Mouse (Mus musculus) neutrophil, adult 5-6 weeks (primary cell): Measurements from ENCODE around the gene Nkx2-3. TPM values are rescaled to one million over a fixed set of nuclear protein-coding genes. Genes with fewer than 3 reads are reported as not detected.

Source experiments
- ATAC-seq: fragments of 151-379, 151-347 bp; 2 replicates; pipeline ENCODE4 v1.8.0; 2017; ENCODE audit warnings: mild to moderate bottlenecking, moderate TSS enrichment; ENCODE audit not compliant: insufficient number of reproducible peaks, poor library complexity, low FRiP score, severe bottlenecking; ENCODE audit errors: extremely low read depth
- total RNA-seq: library from RNA; stranded (forward); fragments of 200-1000 nt; gene quantifications from 2 replicates; pipeline ENCODE4 v1.2.3, GENCODE M21; 2017

Gene Nkx2-3
- total RNA-seq, 1 experiment from 2014 or later = not detected

DNA sequence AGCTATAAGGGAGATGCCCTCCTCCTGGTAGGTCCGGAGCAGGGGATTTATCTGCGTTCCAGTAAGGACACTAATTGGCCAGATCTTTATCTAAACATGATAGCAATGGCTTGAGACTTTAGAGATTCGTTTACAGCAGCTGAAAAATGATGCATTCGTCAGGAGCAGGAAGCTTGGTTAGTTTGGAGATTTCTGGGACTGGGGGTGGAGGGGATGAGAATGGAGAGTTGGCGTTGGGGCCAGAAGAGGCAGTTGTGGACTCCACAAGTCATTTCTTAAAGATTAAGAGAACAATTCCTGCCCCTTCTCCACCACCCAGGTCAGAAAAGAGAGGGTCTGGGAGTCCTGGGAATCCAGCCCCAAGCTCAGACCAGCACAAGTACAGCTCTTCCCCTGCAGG, 8.6 kb upstream of the Nkx2-3 start:
- ATAC-seq = no peak

DNA sequence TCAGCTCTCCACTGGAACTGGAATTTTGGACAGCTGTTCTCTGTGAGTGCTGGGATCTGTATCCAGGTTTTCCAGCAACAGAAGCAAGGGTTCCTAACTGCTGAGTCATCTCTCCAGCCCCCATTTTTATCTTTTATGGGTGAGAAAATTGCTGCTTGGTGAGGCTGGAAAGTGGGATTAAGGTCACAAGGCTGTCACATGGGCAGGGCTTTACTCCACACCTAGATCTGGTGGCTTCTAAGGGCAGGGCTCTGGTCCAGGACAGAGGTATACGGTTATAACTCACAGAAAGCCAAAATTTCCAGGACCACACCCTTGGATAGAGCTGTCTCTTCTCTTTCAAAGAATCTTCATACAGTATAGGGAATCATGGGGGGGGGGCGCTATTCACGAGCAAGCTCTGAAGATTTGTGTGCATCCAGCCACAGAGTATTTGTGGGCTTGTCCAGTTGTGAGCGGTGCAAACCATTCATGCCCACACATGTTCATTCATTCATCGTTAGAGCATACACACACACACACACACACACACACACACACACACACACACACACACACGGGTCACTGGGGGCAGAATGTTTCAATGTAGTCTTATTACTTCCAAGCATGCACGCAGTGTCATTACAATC, 7.5 kb upstream of the Nkx2-3 start:
- ATAC-seq = no peak

GRCm38 (mm10) chr19:43605666-43606551, 6.2 kb upstream of the Nkx2-3 start:
- no peak for ATAC-seq

DNA sequence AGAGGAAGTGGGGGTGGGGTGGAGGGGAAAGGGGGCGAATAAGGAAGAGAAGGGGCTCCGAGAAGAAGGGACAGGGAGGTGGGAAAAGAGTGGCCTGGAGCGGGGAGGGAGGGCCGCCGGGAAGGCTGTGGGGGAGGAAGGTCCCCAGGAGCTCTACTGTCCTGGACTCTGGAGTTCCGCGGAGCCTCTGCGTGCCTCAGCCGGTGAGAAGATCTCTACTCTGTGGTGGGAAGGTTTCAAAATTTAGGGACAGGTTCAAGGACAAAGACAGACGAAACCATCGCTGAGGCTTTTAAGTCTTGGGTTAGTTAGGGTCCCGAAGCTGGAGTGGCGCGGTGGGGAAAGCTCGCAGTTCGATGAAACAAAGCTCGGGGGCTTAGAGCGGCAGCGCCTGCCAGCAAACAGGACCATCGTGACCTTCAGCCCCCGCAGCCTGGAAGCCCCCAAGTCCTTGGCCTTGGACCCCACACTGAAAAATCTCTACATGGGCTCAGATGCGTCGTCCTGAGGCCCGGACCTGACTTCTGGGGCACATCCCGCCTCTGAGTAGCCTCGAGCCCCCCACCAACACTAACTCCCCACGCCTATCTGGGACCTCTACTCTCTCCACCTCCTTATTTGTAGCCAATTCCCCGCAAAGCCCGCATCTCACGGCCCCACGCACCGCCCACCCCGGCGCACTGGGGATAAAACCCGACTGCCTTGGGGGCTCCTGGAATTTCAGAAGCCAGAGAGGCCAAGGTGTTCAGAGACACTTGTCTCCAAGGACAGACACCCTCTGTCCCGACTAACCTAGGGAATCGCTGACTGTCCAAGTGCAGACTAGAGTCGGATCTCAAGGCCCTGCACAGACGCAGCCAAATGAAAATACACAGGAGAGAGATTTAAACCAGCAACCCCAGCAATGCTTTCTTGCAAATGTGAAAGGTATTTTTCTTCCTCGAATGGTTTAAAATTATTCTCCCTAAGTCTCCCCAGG, 5.3 kb upstream of the Nkx2-3 start:
- ATAC-seq = no peak

DNA sequence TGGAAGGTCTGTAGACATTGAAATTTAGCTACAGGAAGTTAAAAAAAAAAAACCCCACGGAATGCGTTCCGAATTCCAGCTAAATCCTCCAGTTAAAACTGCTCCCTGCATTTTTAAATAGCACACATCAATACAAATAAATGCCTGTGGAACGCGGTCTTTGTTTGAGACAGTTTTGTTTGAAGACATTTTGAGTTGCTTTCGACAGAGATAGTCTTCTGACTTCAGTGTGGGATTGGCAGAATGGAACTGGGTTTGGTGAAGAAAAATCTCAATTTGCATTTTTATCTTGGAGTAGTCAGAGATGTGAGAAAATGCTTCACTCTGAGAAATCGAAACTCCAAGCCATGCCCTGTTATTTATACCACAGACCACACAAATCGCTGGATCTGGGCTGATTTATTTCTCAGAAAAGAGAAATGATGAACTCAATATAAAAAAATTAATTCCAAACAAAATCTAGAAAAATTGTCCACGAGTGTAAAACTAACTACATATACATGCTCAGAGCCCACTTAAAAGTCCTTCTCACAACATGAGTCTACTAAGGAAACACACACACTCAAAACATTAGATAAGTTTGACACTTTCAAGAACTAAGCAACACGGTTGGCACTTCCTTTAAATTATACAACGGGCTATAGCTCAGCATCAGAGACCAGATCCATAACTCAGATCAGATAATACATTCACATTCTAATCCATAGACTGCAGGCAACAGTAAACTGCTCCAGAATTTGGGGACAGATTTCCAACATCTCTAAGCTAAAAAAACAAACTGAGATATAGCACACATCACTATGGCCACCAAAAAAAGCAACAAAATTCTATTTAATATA, 4.1 kb upstream of the Nkx2-3 start:
- no peak for ATAC-seq

DNA sequence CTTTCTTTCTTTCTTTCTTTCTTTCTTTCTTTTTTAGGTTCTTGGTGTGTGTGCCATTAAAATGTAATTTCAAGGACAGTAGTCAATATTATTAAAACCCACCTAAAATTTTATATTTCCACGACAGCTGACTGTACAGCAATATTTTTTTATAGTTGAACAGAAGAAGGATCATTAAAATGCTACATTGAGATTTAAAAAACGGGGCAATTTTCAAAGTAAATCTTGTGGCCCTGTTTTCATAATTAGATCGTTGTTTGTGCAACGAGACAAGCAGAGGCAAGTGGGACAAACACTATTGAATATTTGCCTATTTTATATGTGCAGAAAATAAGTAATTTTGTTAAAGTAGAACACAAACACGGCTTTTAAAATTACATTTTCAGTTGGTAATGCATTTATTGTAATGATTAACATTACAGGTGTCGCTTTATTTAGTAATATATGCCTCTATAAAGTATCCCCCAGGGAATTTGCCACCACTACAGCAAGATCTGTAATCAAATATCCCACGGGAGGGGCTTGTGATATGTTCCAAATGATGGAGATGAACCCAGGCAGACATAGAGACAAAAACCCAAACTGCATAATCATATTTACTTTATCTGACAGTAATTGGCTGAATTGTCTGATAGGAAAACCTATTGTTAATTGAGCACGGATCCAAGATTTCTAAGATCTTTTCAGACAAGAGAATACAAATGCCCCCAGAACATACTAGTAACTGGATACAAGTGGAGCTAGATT, 3.2 kb upstream of the Nkx2-3 start:
- ATAC-seq = no peak

DNA sequence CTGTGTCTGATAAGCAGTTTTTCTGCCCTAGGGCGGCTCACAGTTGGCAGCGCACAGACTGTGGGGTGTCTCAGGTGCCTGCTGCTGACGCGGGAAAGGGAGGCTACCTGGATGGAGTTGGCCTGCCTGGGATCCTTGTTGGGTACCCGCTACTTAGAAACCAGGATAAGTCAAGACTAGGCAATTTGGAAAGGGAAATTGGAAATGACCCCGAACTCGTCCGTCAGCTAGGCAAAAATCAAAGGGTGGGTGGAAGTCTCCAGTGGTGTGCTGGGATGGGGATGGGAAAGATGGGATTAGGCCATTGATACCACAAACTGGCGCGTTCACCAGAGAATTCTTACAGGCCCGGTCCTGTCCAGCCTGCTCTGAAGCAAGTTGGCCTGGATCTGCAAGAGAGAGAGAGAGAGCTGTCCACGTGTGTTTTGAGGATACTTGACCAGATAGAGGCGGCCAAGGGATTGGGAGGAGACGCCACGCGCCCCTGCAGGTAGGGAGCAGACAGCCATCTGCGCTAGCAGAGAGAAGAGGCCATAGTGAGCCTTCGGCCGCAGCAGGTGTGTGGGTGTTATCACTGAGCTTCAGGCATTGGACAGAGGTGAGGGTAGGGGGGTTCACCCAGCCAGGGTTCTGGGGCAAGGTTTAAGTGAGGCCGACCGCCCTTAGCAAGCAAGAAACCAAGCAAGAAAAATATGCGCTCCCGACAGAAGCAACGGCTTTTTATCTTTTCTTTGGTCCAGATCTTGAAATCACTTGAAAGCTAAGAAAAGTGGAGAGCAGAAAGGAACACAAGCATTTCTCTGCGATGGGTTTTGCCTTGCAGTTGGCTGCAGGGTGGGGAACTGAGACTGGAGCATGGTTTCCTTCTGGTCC, 2.4 kb upstream of the Nkx2-3 start:
- ATAC-seq = no peak

DNA sequence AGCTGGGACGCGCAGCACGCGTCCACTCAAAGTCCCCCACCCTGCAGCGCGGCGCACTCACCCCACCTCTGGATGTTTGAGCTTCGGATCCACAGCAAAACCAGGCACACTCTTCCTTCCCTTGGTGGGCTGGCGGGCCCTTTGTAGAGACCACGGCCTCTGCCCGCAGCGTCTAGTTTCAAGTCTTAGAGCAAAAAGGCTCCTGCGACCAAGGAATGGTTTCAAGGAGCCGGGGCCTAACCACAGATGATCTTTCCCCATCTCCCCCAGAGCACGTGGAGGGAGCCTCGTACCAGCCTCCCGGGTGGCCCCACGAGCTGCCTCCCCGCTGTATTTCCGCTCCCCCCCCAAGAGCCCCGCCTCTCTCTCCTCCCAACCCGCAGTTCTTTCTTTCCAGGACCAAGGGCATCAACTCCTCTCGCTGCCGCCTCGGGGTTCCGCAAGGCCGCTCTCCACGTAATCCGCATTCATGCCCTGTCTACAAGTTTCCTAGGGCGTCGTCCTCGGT, 1.7 kb upstream of the Nkx2-3 start:
- ATAC-seq = no peak

GRCm38 (mm10) chr19:43611110-43611509, 1.0 kb upstream of the Nkx2-3 start:
- no peak for ATAC-seq

DNA sequence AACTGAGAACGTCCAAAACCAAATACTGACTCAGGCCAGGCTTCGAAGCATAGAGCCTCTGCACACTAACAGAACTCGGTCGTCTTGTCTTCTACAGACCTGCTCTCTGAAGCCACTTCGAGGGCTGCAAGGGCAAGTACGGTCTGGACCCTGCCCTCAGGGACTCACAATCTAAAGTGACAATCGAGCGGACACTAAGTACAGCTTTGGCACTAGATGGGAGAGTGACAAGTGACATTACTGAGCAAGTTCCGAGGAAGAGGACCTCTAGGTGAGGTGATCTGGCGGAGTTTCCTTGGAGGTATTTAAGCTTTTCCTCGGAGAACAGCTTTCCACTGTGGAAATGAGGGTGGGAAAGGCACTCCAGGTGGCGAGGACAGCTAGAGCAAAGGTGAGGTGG, 564 bp upstream of the Nkx2-3 start:
- ATAC-seq = no peak

DNA sequence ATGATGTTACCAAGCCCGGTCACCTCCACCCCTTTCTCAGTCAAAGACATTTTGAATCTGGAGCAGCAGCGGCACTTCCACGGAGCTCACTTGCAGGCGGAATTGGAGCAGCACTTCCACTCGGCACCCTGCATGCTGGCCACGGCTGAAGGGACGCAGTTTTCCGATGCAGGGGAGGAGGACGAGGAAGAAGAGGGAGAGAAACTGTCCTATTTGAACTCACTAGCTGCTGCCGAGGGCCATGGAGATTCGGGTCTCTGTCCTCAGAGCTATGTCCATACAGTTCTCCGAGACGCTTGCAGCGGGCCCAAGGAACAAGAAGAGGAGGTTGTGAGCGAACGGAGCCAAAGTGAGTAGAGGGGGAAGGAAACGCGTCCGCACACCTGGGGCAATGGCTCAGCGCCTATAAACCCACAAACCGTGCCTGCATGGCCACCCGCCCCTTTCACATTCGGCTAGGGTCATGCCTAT, 411 bp downstream of the Nkx2-3 start:
- no peak for ATAC-seq

DNA sequence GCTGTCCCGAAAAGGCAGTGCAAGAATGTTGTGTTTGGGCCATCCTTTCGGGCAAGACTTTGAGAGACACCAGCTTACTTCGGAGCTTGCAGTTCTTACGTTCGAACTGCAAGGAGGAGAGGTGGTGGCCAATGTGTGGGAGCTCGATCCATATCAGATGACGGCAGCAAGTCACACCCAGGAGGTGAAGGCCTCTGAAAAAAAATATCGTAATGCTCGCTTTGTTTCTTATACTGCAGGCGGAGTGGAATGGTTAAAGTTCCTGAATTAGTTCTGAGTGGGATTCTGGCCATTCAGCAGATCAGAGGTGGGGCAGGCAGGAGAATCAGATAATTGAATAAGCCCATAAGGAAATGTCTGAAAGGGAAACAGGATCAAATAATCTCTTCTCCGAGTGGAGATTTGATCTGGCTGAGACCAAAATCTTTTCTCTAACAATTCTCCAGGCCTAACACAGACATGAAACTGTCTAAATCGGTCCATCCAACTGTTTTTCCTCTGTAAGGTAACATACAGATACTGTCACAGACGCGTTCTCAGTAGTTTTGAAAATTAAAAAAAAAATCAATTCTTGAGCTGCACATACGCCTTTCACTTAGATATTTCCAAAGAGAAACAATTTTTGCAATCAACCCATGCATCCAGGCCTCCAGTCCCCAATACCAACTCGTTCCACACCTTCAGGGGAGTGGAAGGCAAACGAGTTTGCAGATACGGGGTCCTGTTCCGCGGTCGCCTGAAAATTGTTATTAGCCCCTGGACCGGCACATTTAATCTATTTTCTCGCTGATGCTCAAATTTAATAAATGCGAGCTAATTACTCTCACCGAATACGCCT, 1.4 kb downstream of the Nkx2-3 start:
- no peak for ATAC-seq

DNA sequence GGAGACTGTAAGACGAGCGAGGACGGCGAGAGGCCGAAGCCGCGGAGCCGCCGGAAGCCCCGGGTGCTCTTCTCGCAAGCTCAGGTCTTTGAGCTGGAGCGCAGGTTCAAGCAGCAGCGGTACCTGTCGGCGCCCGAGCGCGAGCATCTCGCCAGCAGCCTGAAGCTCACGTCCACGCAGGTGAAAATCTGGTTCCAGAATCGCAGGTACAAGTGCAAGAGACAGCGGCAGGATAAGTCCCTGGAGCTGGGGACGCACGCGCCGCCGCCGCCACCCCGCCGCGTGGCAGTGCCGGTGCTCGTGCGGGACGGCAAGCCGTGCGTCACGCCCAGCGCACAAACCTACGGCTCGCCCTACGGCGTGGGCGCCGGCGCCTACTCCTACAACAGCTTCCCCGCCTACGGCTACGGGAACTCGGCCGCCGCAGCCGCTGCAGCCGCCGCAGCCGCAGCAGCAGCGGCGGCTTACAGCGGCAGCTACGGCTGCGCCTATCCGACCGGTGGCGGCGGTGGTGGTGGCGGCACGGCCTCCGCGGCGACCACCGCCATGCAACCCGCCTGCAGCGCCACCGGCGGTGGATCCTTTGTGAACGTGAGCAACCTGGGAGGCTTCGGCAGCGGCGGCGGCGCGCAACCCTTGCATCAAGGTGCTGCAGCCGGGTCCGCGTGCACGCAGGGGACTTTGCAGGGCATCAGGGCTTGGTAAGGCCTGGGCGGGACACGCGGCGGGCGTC, 2.4 kb downstream of the Nkx2-3 start:
- ATAC-seq = no peak

GRCm38 (mm10) chr19:43615074-43615445, 2.9 kb downstream of the Nkx2-3 start:
- no peak for ATAC-seq
